ENCODE assay signal across 8 mouse cellular contexts in the genomic region with DNA sequence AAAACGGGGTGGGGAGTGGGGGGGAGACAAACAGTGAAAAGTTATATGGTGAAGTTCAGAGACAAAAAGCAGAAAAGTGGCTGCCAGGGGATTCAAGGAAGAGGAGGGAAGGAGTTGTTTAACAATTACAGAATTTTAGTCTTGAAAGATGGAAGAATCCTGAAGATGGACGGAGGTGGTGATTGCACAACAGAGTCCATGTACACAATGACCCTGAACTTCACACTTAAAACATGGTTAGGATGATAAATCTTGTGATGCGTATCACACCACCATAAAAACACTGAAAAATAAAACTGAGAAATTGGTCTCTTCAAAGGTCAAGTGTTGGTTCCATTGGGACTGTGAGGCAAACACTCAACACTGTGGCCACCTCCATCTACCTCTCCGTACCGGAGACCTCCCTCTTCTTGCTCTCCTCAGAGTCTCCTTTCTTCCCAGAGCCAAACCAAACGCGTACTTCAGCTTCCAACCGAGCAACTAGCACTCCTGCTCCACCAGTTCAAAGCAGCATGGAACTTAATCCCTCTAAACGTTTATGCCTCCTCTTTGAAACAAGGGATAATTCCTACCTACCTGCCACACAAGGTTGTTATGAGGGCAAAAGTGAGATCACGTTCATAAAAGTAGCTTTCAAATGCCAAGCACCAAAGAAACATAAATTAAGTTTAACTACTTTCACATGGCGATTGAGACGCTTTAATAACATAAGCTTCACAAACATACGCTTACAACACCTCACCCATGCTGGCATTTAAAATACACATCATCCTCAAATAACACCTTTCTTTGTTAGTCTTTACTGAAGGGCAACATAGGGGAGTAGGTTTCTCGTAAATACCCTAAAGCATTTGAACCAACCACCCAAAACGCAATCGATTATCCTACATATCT. TPM values are rescaled to one million over a fixed set of nuclear protein-coding genes. Genes with fewer than 3 reads are reported as not detected.
DNase-seq lines count a peak whose midpoint lies in the region; ATAC-seq and TF ChIP-seq lines count a peak whose summit lies in the region.

No protein-coding gene starts in this region.

- ATAC-seq in intestine, embryonic 16.5 days = no peak
- no peak for ATAC-seq in neural tube, embryonic 13.5 days (ENCODE audit: low read depth)

- H3K9me3 ChIP-seq in intestine, embryonic 16.5 days (ENCODE audit: control insufficient read depth, low read length) = no peaks in the 10 kb centered on the region
- H3K9me3 ChIP-seq in neural tube, embryonic 13.5 days = no peaks in the 10 kb centered on the region

- no peaks in the 10 kb centered on the region for H3K27me3 ChIP-seq in intestine, embryonic 16.5 days (replicated peaks; ENCODE audit: control insufficient read depth, insufficient read depth, low read length)
- no peaks in the 10 kb centered on the region for H3K27me3 ChIP-seq in neural tube, embryonic 13.5 days

- H3K4me2 ChIP-seq in intestine, embryonic 16.5 days (ENCODE audit: low read depth, low read length) = peak overlapping the region; percentile 77
- H3K4me2 ChIP-seq in neural tube, embryonic 13.5 days = peak overlapping the region; percentile 67

- H3K4me3 ChIP-seq in lung, adult 2 months (replicated peaks; ENCODE audit: extremely low read depth, low read depth, low read length) = peak overlapping the region; percentile 98
- peak overlapping the region; percentile 95 for H3K4me3 ChIP-seq in embryonic fibroblast, embryonic 13.5 days (ENCODE audit: insufficient read depth, low read length)
- peak overlapping the region; percentile 93 for H3K4me3 ChIP-seq in intestine, embryonic 16.5 days (ENCODE audit: low read length)
- peak overlapping the region; percentile 89 for H3K4me3 ChIP-seq in neural tube, embryonic 13.5 days

- TF ChIP-seq POLR2A in lung, adult 2 months (IDR thresholded peaks at IDR 0.05; ENCODE audit: borderline replicate concordance, extremely low read depth, low read depth, low read length) = no peak
- TF ChIP-seq POLR2A in embryonic fibroblast, embryonic 13.5 days (IDR thresholded peaks at IDR 0.05; ENCODE audit: low read depth, low read length) = no peak

- peaks cover 9% of the 10 kb centered on the region for H3K4me1 ChIP-seq in lung, adult 2 months (ENCODE audit: control insufficient read depth, insufficient read depth, low read length)
- H3K4me1 ChIP-seq in embryonic fibroblast, embryonic 13.5 days (ENCODE audit: control insufficient read depth, insufficient read depth, low read length) = no peaks in the 10 kb centered on the region
- peaks cover 8% of the 10 kb centered on the region for H3K4me1 ChIP-seq in intestine, embryonic 16.5 days (ENCODE audit: control insufficient read depth, insufficient read depth, low read length)
- peaks cover 19% of the 10 kb centered on the region for H3K4me1 ChIP-seq in neural tube, embryonic 13.5 days (replicated peaks)

- no peak for TF ChIP-seq CTCF in lung, adult 2 months (IDR thresholded peaks at IDR 0.05; ENCODE audit: insufficient read depth, low read length)
- TF ChIP-seq CTCF in embryonic fibroblast, embryonic 13.5 days (IDR thresholded peaks at IDR 0.05; ENCODE audit: borderline replicate concordance, insufficient read depth, low read length) = no peak

- DNase-seq in lung, adult 2 months = no peak
- DNase-seq in lung, postnatal 25 days (ENCODE audit: low spot score) = no peak
- no peak for DNase-seq in adrenal gland, postnatal 14 days
- no peak for DNase-seq in spleen, postnatal 36 days (ENCODE audit: low spot score in 2 of 2)
- no peak for DNase-seq in right cerebral cortex, postnatal 25 days

- peak overlapping the region; percentile 97 for H3K9ac ChIP-seq in intestine, embryonic 16.5 days (ENCODE audit: low read depth, low read length)
- H3K9ac ChIP-seq in neural tube, embryonic 13.5 days = peak overlapping the region; percentile 97

- no peak overlapping the region for H3K27ac ChIP-seq in embryonic fibroblast, embryonic 13.5 days (ENCODE audit: insufficient read depth, low read length)
- peak overlapping the region; percentile 98 for H3K27ac ChIP-seq in intestine, embryonic 16.5 days (ENCODE audit: low read length)
- H3K27ac ChIP-seq in neural tube, embryonic 13.5 days (replicated peaks) = peak overlapping the region; percentile 97

- WGBS in lung, adult 2 months = 36% methylated on average over 16 of the region's 16 CpGs
- 31% methylated on average over 16 of the region's 16 CpGs for WGBS in intestine, embryonic 16.5 days
- 35% methylated on average over 16 of the region's 16 CpGs for WGBS in neural tube, embryonic 13.5 days

- H3K36me3 ChIP-seq in intestine, embryonic 16.5 days (ENCODE audit: control insufficient read depth, insufficient read depth, low read length) = no peaks in the 10 kb centered on the region
- no peaks in the 10 kb centered on the region for H3K36me3 ChIP-seq in neural tube, embryonic 13.5 days

RNA-seq across cellular contexts. Expression of gene Ecpas, which starts 2.1 kb away (rescaled TPM):
- polyA plus RNA-seq in lung, adult 2 months (2012; rRNA removed) = 14.4 and 20.9 TPM in 2 replicates
- 103 and 129 TPM in 2 replicates for polyA plus RNA-seq in embryonic fibroblast, embryonic 13.5 days (2011; ENCODE audit: insufficient read length, low read depth, missing spikeins)
- 21.4 and 23.7 TPM in 2 replicates for polyA plus RNA-seq in intestine, embryonic 16.5 days (2015; fragmentation: Nextera tagmentation; extraction: Ambion mirVana)
- 27.0 and 30.8 TPM in 2 replicates for polyA plus RNA-seq in neural tube, embryonic 13.5 days (2015; fragmentation: Nextera tagmentation; extraction: Ambion mirVana)
- 149 and 159 TPM in 2 replicates for total RNA-seq in adrenal gland, postnatal 14 days (2021)

RNA-seq across cellular contexts. Expression of gene Zkscan16, which starts 33.0 kb away (rescaled TPM):
- polyA plus RNA-seq in lung, adult 2 months (2012; rRNA removed) = not detected in 2 replicates
- 1.1 TPM in 1 of 2 replicates, not detected in the other for polyA plus RNA-seq in embryonic fibroblast, embryonic 13.5 days (2011; ENCODE audit: insufficient read length, low read depth, missing spikeins)
- polyA plus RNA-seq in intestine, embryonic 16.5 days (2015; fragmentation: Nextera tagmentation; extraction: Ambion mirVana) = 0.16 and 0.29 TPM in 2 replicates
- 0.44 and 0.47 TPM in 2 replicates for polyA plus RNA-seq in neural tube, embryonic 13.5 days (2015; fragmentation: Nextera tagmentation; extraction: Ambion mirVana)
- 2.3 and 2.5 TPM in 2 replicates for total RNA-seq in adrenal gland, postnatal 14 days (2021)
